Mouse (Mus musculus): ENCODE measurements around the gene Got1. TPM values are rescaled to one million over a fixed set of nuclear protein-coding genes. Genes with fewer than 3 reads are reported as not detected.

The Got1 gene
- polyA plus RNA-seq, 2 experiments, result 20.3 to 24.5 TPM

GRCm38 (mm10) chr19:43527131-43527530 is 2.7 kb upstream of the Got1 start:
- no peaks in the 10 kb centered on the region for H3K9me3 ChIP-seq (ENCODE audit: control insufficient read depth, low read length)
- no peaks in the 10 kb centered on the region for H3K27me3 ChIP-seq (ENCODE audit: control insufficient read depth, insufficient read depth, low read length)
- no peak overlapping the region for H3K9ac ChIP-seq (ENCODE audit: low read depth, low read length, severe bottlenecking)
- ATAC-seq (ENCODE audit: low FRiP score, low read depth), result no peak
- 16% methylated on average over 11 of the region's 11 CpGs for WGBS
- peaks cover 15% of the 10 kb centered on the region for H3K4me1 ChIP-seq (ENCODE audit: control insufficient read depth, insufficient read depth, low read length)
- no peak overlapping the region for H3K27ac ChIP-seq (replicated peaks; ENCODE audit: low read depth, low read length)
- no peaks in the 10 kb centered on the region for H3K36me3 ChIP-seq (ENCODE audit: control insufficient read depth, insufficient read depth, low read length)
- no peak for TF ChIP-seq POLR2A (IDR thresholded peaks at IDR 0.05; ENCODE audit: borderline replicate concordance, extremely low read depth, insufficient read depth, insufficient read length)
- no peak overlapping the region for H3K4me2 ChIP-seq (replicated peaks; ENCODE audit: low read depth, low read length, severe bottlenecking)
- DNase-seq (ENCODE audit: low spot score), result no peak
- H3K4me3 ChIP-seq (replicated peaks; ENCODE audit: low read length), result no peak overlapping the region

GRCm38 (mm10) chr19:43526025-43526424 is 1.6 kb upstream of the Got1 start:
- Histone ChIP-seq H3K4me1 (ENCODE audit: control insufficient read depth, insufficient read depth, low read length) (peaks cover 15% of the 10 kb centered on the region), H3K27me3 (ENCODE audit: control insufficient read depth, insufficient read depth, low read length) (no peaks in the 10 kb centered on the region), H3K4me3 (replicated peaks; ENCODE audit: low read length) (no peak overlapping the region), H3K4me2 (replicated peaks; ENCODE audit: low read depth, low read length, severe bottlenecking) (no peak overlapping the region), H3K9ac (ENCODE audit: low read depth, low read length, severe bottlenecking) (no peak overlapping the region), H3K36me3 (ENCODE audit: control insufficient read depth, insufficient read depth, low read length) (no peaks in the 10 kb centered on the region), H3K27ac (replicated peaks; ENCODE audit: low read depth, low read length) (no peak overlapping the region), H3K9me3 (ENCODE audit: control insufficient read depth, low read length) (no peaks in the 10 kb centered on the region)
- TF ChIP-seq POLR2A (IDR thresholded peaks at IDR 0.05; ENCODE audit: borderline replicate concordance, extremely low read depth, insufficient read depth, insufficient read length), result no peak
- no peak for ATAC-seq (ENCODE audit: low FRiP score, low read depth)
- no peak for DNase-seq (ENCODE audit: low spot score)
- 87% methylated on average over 9 of the region's 9 CpGs for WGBS

GRCm38 (mm10) chr19:43525566-43525965 is 1.2 kb upstream of the Got1 start:
- Histone ChIP-seq H3K36me3 (ENCODE audit: control insufficient read depth, insufficient read depth, low read length) (no peaks in the 10 kb centered on the region), H3K27ac (replicated peaks; ENCODE audit: low read depth, low read length) (no peak overlapping the region), H3K4me1 (ENCODE audit: control insufficient read depth, insufficient read depth, low read length) (peaks cover 15% of the 10 kb centered on the region), H3K9me3 (ENCODE audit: control insufficient read depth, low read length) (no peaks in the 10 kb centered on the region), H3K27me3 (ENCODE audit: control insufficient read depth, insufficient read depth, low read length) (no peaks in the 10 kb centered on the region), H3K9ac (ENCODE audit: low read depth, low read length, severe bottlenecking) (no peak overlapping the region), H3K4me2 (replicated peaks; ENCODE audit: low read depth, low read length, severe bottlenecking) (peak overlapping the region; percentile 93; the same call in 1 of the 2 replicates), H3K4me3 (replicated peaks; ENCODE audit: low read length) (no peak overlapping the region)
- DNase-seq (ENCODE audit: low spot score) (no peak), ATAC-seq (ENCODE audit: low FRiP score, low read depth) (no peak)
- WGBS, result 81% methylated on average over 7 of the region's 7 CpGs
- no peak for TF ChIP-seq POLR2A (IDR thresholded peaks at IDR 0.05; ENCODE audit: borderline replicate concordance, extremely low read depth, insufficient read depth, insufficient read length)

GRCm38 (mm10) chr19:43525104-43525482 is 688 bp upstream of the Got1 start:
- WGBS, result 15% methylated on average over 10 of the region's 10 CpGs
- no peak overlapping the region for H3K27ac ChIP-seq (replicated peaks; ENCODE audit: low read depth, low read length)
- peak overlapping the region; percentile 74 for H3K4me3 ChIP-seq (replicated peaks; ENCODE audit: low read length)
- H3K36me3 ChIP-seq (ENCODE audit: control insufficient read depth, insufficient read depth, low read length), result no peaks in the 10 kb centered on the region
- TF ChIP-seq POLR2A (IDR thresholded peaks at IDR 0.05; ENCODE audit: borderline replicate concordance, extremely low read depth, insufficient read depth, insufficient read length), result no peak
- H3K27me3 ChIP-seq (ENCODE audit: control insufficient read depth, insufficient read depth, low read length), result no peaks in the 10 kb centered on the region
- H3K9me3 ChIP-seq (ENCODE audit: control insufficient read depth, low read length), result no peaks in the 10 kb centered on the region
- DNase-seq (ENCODE audit: low spot score), result peak; percentile 63
- H3K4me2 ChIP-seq (replicated peaks; ENCODE audit: low read depth, low read length, severe bottlenecking), result peak overlapping the region; percentile 93
- ATAC-seq (ENCODE audit: low FRiP score, low read depth), result no peak
- H3K4me1 ChIP-seq (ENCODE audit: control insufficient read depth, insufficient read depth, low read length), result peaks cover 15% of the 10 kb centered on the region
- H3K9ac ChIP-seq (ENCODE audit: low read depth, low read length, severe bottlenecking), result peak overlapping the region; percentile 74

GRCm38 (mm10) chr19:43523551-43523950 is 854 bp downstream of the Got1 start:
- Histone ChIP-seq H3K36me3 (ENCODE audit: control insufficient read depth, insufficient read depth, low read length) (no peaks in the 10 kb centered on the region), H3K27ac (replicated peaks; ENCODE audit: low read depth, low read length) (no peak overlapping the region), H3K27me3 (ENCODE audit: control insufficient read depth, insufficient read depth, low read length) (no peaks in the 10 kb centered on the region), H3K9ac (ENCODE audit: low read depth, low read length, severe bottlenecking) (peak overlapping the region; percentile 57; the same call in 1 of the 2 replicates), H3K4me1 (ENCODE audit: control insufficient read depth, insufficient read depth, low read length) (peaks cover 15% of the 10 kb centered on the region), H3K4me2 (replicated peaks; ENCODE audit: low read depth, low read length, severe bottlenecking) (peak overlapping the region; percentile 82), H3K9me3 (ENCODE audit: control insufficient read depth, low read length) (no peaks in the 10 kb centered on the region), H3K4me3 (replicated peaks; ENCODE audit: low read length) (peak overlapping the region; percentile 74)
- ATAC-seq (ENCODE audit: low FRiP score, low read depth) (no peak), DNase-seq (ENCODE audit: low spot score) (no peak)
- TF ChIP-seq POLR2A (IDR thresholded peaks at IDR 0.05; ENCODE audit: borderline replicate concordance, extremely low read depth, insufficient read depth, insufficient read length), result no peak
- 6% methylated on average over 12 of the region's 12 CpGs for WGBS

GRCm38 (mm10) chr19:43521996-43522395 is 2.4 kb downstream of the Got1 start:
- no peaks in the 10 kb centered on the region for H3K36me3 ChIP-seq (ENCODE audit: control insufficient read depth, insufficient read depth, low read length)
- no peaks in the 10 kb centered on the region for H3K27me3 ChIP-seq (ENCODE audit: control insufficient read depth, insufficient read depth, low read length)
- no peaks in the 10 kb centered on the region for H3K9me3 ChIP-seq (ENCODE audit: control insufficient read depth, low read length)
- peaks cover 15% of the 10 kb centered on the region for H3K4me1 ChIP-seq (ENCODE audit: control insufficient read depth, insufficient read depth, low read length)
- H3K4me3 ChIP-seq (replicated peaks; ENCODE audit: low read length), result no peak overlapping the region
- H3K9ac ChIP-seq (ENCODE audit: low read depth, low read length, severe bottlenecking), result no peak overlapping the region
- H3K27ac ChIP-seq (replicated peaks; ENCODE audit: low read depth, low read length), result no peak overlapping the region
- no peak for TF ChIP-seq POLR2A (IDR thresholded peaks at IDR 0.05; ENCODE audit: borderline replicate concordance, extremely low read depth, insufficient read depth, insufficient read length)
- 89% methylated on average over 9 of the region's 9 CpGs for WGBS
- H3K4me2 ChIP-seq (replicated peaks; ENCODE audit: low read depth, low read length, severe bottlenecking), result no peak overlapping the region
- DNase-seq (ENCODE audit: low spot score) (no peak), ATAC-seq (ENCODE audit: low FRiP score, low read depth) (no peak)
